Mouse (Mus musculus) NIH3T3 (cell line): Measurements from ENCODE around the gene Gm32802.
"Not testable (repeated sequence)": the region's sequence is repeated elsewhere in the genome, so short reads cannot be mapped to it uniquely, and the experiment has no call there.

ENCODE experiments used
- DNase-seq: peaks from one replicate; pipeline ENCODE4 v3.0.0-alpha.2; 2012; ENCODE audit warnings: low read depth

Gene Gm32802

GRCm38 (mm10) chr10:118258388-118258787 lies at the start of gene Gm32802:
TSS of gene Gm32802 (plus strand) at chr10:118258688.
- DNase-seq: not testable (repeated sequence)

GRCm38 (mm10) chr10:118215719-118216393 lies 42.6 kb upstream of the Gm32802 start:
- DNase-seq: not testable (repeated sequence)

GRCm38 (mm10) chr10:118227629-118228028 lies 30.9 kb upstream of the Gm32802 start:
- not testable (repeated sequence) for DNase-seq

GRCm38 (mm10) chr10:118232607-118233006 lies 25.9 kb upstream of the Gm32802 start:
- not testable (repeated sequence) for DNase-seq

GRCm38 (mm10) chr10:118240680-118241079 lies 17.8 kb upstream of the Gm32802 start, which contains the start of gene Gm32717:
TSS of gene Gm32717 (minus strand) at chr10:118240780.
- DNase-seq: not testable (repeated sequence)

- peak; percentile 42 for DNase-seq
Measured at GRCm38 (mm10) chr10:118249006-118249595, 9.4 kb upstream of the Gm32802 start.

GRCm38 (mm10) chr10:118250852-118251295 lies 7.6 kb upstream of the Gm32802 start:
- peak; percentile 63 for DNase-seq

- DNase-seq: not testable (repeated sequence)
Measured at GRCm38 (mm10) chr10:118268812-118269211, 10.3 kb downstream of the Gm32802 start.

- not testable (repeated sequence) for DNase-seq
Measured at GRCm38 (mm10) chr10:118271416-118271815, 12.9 kb downstream of the Gm32802 start.

- DNase-seq: not testable (repeated sequence)
Measured at GRCm38 (mm10) chr10:118278069-118278468, 19.6 kb downstream of the Gm32802 start.

GRCm38 (mm10) chr10:118282565-118282964 lies 24.1 kb downstream of the Gm32802 start:
- DNase-seq: not testable (repeated sequence)

GRCm38 (mm10) chr10:118283016-118283415 lies 24.5 kb downstream of the Gm32802 start:
- DNase-seq: not testable (repeated sequence)

GRCm38 (mm10) chr10:118294938-118295337 lies 36.5 kb downstream of the Gm32802 start, which contains the start of gene Iltifb:
TSS of gene Iltifb (minus strand) at chr10:118295038.
- DNase-seq: no peak

- DNase-seq: not testable (repeated sequence)
Measured at GRCm38 (mm10) chr10:118302133-118302532, 43.6 kb downstream of the Gm32802 start.
